Mouse (Mus musculus) intestine, embryonic 14.5 days (tissue): ENCODE data around the gene Unc5a. TPM values are rescaled to one million over a fixed set of nuclear protein-coding genes. Genes with fewer than 3 reads are reported as not detected.

Experiments
- ATAC-seq: fragments of 200-750 bp; cut with Nextera tagmentation; replicated peaks from 2 replicates; pipeline ENCODE4 v1.8.0; 2017; ENCODE audit warnings: low read depth, moderate number of reproducible peaks, moderate TSS enrichment, moderate library complexity; ENCODE audit not compliant: low FRiP score, low TSS enrichment
- DNase-seq: peaks from one replicate; pipeline ENCODE4 v3.0.0-alpha.2; 2018; ENCODE audit warnings: low spot score
- H3K27ac ChIP-seq: fragments of 300-500 bp; sonication (generic); 2 replicates; pipeline ENCODE4 v1.5.1; 2014; ENCODE audit warnings: low read depth, mild to moderate bottlenecking, control low read depth
- H3K27me3 ChIP-seq: fragments of 300-500 bp; sonication (generic); replicated peaks from 2 replicates; pipeline ENCODE4 v1.6.1; 2014; ENCODE audit warnings: low read length, control low read depth; ENCODE audit not compliant: control insufficient read depth, insufficient read depth
- H3K36me3 ChIP-seq: fragments of 300-500 bp; sonication (generic); 2 replicates; pipeline ENCODE4 v1.6.1; 2014; ENCODE audit warnings: low read length, control low read depth; ENCODE audit not compliant: control insufficient read depth, insufficient read depth
- H3K4me1 ChIP-seq: fragments of 300-500 bp; sonication (generic); replicated peaks from 2 replicates; pipeline ENCODE4 v1.6.1; 2014; ENCODE audit warnings: low read length, control low read depth, mixed read lengths; ENCODE audit not compliant: control insufficient read depth, insufficient read depth
- H3K4me2 ChIP-seq: fragments of 300-500 bp; sonication (generic); 2 replicates; pipeline ENCODE4 v1.6.1; 2014; ENCODE audit warnings: low read length
- H3K4me3 ChIP-seq: fragments of 300-500 bp; sonication (generic); 2 replicates; pipeline ENCODE4 v1.5.1; 2014; ENCODE audit warnings: low read depth, low read length, control low read depth, mixed read lengths
- H3K9ac ChIP-seq: fragments of 300-500 bp; sonication (generic); 2 replicates; pipeline ENCODE4 v1.6.1; 2014; ENCODE audit warnings: mild to moderate bottlenecking, low read length
- H3K9me3 ChIP-seq: fragments of 300-500 bp; sonication (generic); 2 replicates; pipeline ENCODE4 v1.6.1; 2016; ENCODE audit warnings: low read length, control low read depth; ENCODE audit not compliant: control insufficient read depth
- WGBS: fragments of 180-500 bp; shearing (Covaris S2); extraction: QIAGEN DNeasy Blood & Tissue Kit; methylation state at CpG from one replicate; pipeline ENCODE4 v1.1.7; 2014; 5-methylcytosine and 5-hydroxymethylcytosine counted together
- polyA plus RNA-seq: library from polyadenylated mRNA; unstranded; fragments of >200 nt; fragmentation: Nextera tagmentation; extraction: Ambion mirVana; gene quantifications from 2 replicates; pipeline ENCODE4 v1.2.1, GENCODE M21; 2014

Unc5a gene
- polyA plus RNA-seq, 1 experiment from 2014 or later, result 3.6 TPM

DNA sequence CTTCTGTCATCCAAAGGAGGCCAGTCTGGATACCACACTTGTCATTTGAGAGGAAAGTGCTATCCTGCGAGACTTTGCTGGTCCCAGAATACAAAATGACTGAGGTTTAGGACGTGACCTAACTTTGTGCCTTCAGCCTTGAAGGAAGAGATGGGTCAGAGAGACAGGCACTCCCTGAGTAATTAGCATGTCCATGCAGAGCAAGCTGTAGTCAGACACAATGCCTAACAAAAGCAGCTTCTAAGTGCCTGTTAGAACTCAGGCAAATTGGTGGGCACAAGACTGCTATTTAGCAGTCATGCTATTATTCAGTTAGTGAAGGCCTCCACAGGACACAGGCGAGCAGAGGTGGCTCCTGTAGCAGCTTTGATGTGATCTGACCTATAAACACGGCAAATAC is 73.0 kb downstream of the Unc5a start:
- Histone ChIP-seq H3K9ac (no peak overlapping the region), H3K27me3 (no peaks in the 10 kb centered on the region), H3K4me1 (no peaks in the 10 kb centered on the region), H3K27ac (no peak overlapping the region), H3K4me3 (no peak overlapping the region), H3K4me2 (no peak overlapping the region), H3K9me3 (no peaks in the 10 kb centered on the region), H3K36me3 (no peaks in the 10 kb centered on the region; the same call in 1 of the 2 replicates)
- WGBS, result 65% methylated on average over 4 of the region's 4 CpGs
- no peak for ATAC-seq
- no peak for DNase-seq

DNA sequence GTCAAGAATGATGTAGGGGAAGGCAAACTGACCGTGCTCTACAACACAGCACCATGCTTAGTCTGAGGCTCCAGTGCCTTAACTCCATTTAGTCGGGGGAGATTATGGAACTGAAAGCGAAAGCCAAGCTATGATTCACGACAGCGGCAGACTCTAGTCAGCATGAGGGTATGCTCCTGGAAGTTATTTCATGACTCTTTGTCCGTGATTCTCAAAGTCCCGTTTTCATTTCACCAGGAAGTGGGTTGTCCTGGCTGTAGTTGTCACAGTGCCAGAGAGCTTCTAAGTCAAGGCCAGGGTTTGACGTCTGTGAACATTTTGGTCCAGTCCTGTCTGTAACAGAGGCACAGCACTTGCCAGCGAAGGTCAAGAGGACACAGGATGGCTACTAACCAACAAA is 73.5 kb downstream of the Unc5a start:
- no peak overlapping the region for H3K4me3 ChIP-seq
- no peaks in the 10 kb centered on the region for H3K9me3 ChIP-seq
- no peak overlapping the region for H3K4me2 ChIP-seq
- no peaks in the 10 kb centered on the region for H3K27me3 ChIP-seq
- DNase-seq, result no peak
- H3K36me3 ChIP-seq, result peaks cover 2% of the 10 kb centered on the region
- H3K4me1 ChIP-seq, result no peaks in the 10 kb centered on the region
- no peak overlapping the region for H3K9ac ChIP-seq
- H3K27ac ChIP-seq, result no peak overlapping the region
- ATAC-seq, result no peak
- 75% methylated on average over 9 of the region's 9 CpGs for WGBS

DNA sequence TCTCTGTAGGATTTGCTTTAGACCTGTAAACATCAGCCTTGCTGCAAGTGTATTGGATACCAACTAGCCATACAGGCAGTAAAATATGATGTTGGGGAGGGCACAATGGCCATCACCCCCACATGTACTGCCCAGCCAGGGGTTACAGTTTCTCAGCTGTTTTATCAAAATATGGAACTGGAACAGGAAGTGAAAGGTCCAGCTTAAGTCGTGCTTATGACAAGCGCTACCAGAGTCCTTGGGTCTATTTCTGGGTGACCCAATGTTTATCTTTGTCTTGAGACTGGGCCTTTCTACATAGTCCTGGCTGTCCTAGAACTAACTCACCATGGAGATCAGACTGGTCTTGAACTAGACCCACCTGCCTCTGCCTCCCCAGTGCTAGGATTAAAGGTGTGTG is 75.0 kb downstream of the Unc5a start:
- no peak for ATAC-seq
- 88% methylated on average over 2 of the region's 2 CpGs for WGBS
- no peak overlapping the region for H3K27ac ChIP-seq

DNA sequence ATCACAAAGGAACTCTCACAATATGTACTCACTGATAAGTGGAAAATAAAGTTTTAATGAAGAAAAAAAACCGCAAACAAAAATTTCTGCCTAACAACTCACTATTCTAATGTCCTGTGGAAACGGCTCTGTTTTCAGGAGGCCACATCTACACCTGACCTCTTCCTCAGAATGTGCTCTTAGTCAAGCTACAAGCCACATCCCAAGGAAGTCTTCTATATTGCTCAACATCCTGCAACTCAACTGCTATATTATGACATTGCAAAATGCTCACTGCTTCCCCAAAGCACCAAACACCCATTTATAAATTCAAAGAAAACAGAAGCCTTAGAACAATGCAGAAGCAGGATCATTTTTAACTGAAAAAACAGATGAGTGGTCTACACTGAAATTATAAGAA is 90.8 kb downstream of the Unc5a start:
- ATAC-seq (no peak), DNase-seq (no peak)
- H3K9me3 ChIP-seq, result no peaks in the 10 kb centered on the region
- no peak overlapping the region for H3K27ac ChIP-seq
- H3K27me3 ChIP-seq, result no peaks in the 10 kb centered on the region
- no peak overlapping the region for H3K9ac ChIP-seq
- no peak overlapping the region for H3K4me3 ChIP-seq
- WGBS, result 92% methylated on average over 2 of the region's 2 CpGs
- H3K36me3 ChIP-seq, result peaks cover 9% of the 10 kb centered on the region
- H3K4me1 ChIP-seq, result no peaks in the 10 kb centered on the region
- H3K4me2 ChIP-seq, result no peak overlapping the region

More for the DNA sequence above, 75.0 kb downstream of the Unc5a start:
- Histone ChIP-seq H3K9ac (no peak overlapping the region), H3K4me2 (no peak overlapping the region), H3K4me3 (no peak overlapping the region), H3K4me1 (no peaks in the 10 kb centered on the region), H3K36me3 (peaks cover 14% of the 10 kb centered on the region), H3K9me3 (no peaks in the 10 kb centered on the region), H3K27me3 (no peaks in the 10 kb centered on the region)
- DNase-seq, result no peak

DNA sequence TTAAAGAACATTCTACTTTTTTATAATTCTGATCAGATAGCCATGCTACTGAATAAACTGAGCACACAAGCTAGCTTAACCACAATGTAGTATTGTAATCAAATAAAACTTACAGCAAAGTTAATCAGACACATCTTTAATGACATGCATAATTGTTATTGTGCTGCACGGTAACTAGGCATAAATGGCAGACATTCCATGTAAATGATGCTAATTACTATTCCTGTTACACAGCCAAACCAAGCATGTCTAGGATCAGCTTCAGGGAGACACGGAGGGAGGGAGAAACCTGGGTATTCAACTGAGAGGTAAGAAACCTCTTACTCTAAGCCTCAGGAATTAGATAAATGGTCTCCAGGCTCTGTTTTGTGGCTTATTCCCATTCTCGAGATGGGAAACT is 98.5 kb downstream of the Unc5a start:
- ATAC-seq, result no peak
- Histone ChIP-seq H3K27me3 (no peaks in the 10 kb centered on the region), H3K4me3 (no peak overlapping the region), H3K4me1 (no peaks in the 10 kb centered on the region), H3K9me3 (no peaks in the 10 kb centered on the region), H3K4me2 (no peak overlapping the region), H3K27ac (no peak overlapping the region), H3K36me3 (peaks cover 13% of the 10 kb centered on the region), H3K9ac (no peak overlapping the region)
- WGBS, result 84% methylated on average over 3 of the region's 3 CpGs
- no peak for DNase-seq

Other genes starting within 250 kb of the Unc5a start
- 8.9 and 11.8 TPM in 2 replicates for gene Cdhr2, start 247.9 kb upstream of the Unc5a start, polyA plus RNA-seq
- 0.60 and 0.81 TPM in 2 replicates for gene Gprin1, start 199.5 kb upstream of the Unc5a start, polyA plus RNA-seq
- 0.18 and 0.43 TPM in 2 replicates for gene Sncb, start 182.8 kb upstream of the Unc5a start, polyA plus RNA-seq
- gene Eif4e1b, start 165.4 kb upstream of the Unc5a start, polyA plus RNA-seq, result not detected in 2 replicates
- 9.4 and 10.0 TPM in 2 replicates for gene Tspan17, start 160.0 kb upstream of the Unc5a start, polyA plus RNA-seq
- gene Hk3, start 72.0 kb downstream of the Unc5a start, polyA plus RNA-seq, result 1.3 and 1.6 TPM in 2 replicates
- 23.8 and 27.8 TPM in 2 replicates for gene Uimc1, start 150.9 kb downstream of the Unc5a start, polyA plus RNA-seq
- 18.9 and 22.0 TPM in 2 replicates for gene Zfp346, start 155.9 kb downstream of the Unc5a start, polyA plus RNA-seq
- gene Gm17617, start 184.1 kb downstream of the Unc5a start, polyA plus RNA-seq, result not detected in 2 replicates
- 19.5 and 22.5 TPM in 2 replicates for gene Fgfr4, start 203.2 kb downstream of the Unc5a start, polyA plus RNA-seq